Mouse (Mus musculus) megakaryocyte-erythroid progenitor cell, adult 5 weeks (primary cell): ENCODE results near the gene Mdh1b. TPM values are rescaled to one million over a fixed set of nuclear protein-coding genes. Genes with fewer than 3 reads are reported as not detected.

Experiments used
- polyA plus RNA-seq: library from polyadenylated mRNA; stranded (reverse); fragments of >175 nt; gene quantifications from 2 replicates; pipeline ENCODE4 v1.2.3, GENCODE M21; 2012

Gene Mdh1b
- polyA plus RNA-seq = not detected in 2 replicates

DNA sequence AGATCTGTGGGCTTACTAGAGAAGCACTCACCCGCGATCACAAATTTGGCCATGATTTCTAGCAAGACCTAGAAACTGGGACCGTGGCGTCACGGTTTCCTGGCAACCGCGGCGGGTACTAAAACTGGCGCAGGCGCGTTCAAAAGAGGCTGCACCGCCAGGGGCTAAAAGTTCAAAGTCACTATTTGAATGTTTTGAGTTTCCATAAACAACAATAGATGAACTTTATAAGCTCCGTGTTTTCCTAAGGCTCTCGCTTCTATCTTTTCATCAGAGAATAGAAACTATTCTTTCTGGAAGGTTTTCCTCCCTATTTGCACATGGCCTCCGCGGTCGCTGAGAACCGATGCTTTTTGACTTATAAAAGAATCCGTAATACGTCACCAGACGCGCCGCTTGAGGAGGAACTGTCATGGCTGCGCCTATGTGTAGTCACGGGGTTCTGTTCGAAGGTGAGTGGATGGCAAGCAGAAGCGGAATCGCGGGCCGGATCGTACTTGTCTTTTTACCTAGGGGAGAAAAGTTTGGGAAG, at the start of gene Mdh1b, which contains the start of gene Fastkd2:
Mdh1b (minus strand) TSS at position 79 of the 532 bp plus-strand sequence.
Fastkd2 (plus strand) TSS at position 375 of the 532 bp plus-strand sequence.

DNA sequence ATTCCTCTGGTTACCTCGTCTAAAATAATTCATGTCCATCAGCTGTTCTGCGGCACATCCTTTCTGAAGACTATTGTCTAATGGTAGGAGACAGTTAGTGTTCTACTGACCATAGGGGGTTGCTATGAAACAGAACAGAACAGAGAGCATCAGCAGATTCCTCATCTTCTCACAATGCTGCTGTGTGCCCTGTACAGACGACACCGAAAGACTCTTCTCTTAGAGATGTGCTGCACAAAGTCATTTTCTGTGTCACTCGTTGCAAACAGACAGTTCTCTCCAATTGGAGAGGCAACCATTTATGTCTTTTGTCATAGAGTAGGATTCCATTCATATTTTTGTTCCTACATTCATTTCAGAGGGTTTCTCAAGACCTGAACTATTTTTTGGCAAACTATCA, 39.0 kb upstream of the Mdh1b start, which contains the start of gene 4933402D24Rik:
4933402D24Rik (minus strand) TSS at position 101 of the 400 bp plus-strand sequence.

DNA sequence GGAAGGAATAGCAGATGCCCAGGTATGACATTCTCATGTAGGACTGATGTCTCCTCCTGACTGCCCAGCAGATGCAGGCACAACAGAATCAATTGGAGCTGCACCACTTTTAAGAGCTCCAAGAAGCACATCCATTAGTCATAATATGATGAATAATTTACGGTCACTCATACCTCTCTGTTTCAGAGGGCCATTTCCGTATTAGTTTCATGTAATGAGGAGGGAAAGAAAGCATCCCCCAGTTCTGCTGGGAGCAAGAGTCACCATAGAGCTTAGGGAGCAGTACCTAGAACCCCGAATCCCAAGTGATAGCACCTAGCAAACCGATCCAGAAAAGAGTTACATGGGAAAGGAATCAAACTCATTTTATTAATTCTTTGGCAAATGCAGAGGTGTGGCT, 43.3 kb downstream of the Mdh1b start, which contains the start of gene Dytn:
Dytn (minus strand) TSS at position 101 of the 400 bp plus-strand sequence.

Other genes with a start within 250 kb of the Mdh1b start
- gene Gm39653, start 114.3 kb downstream of the Mdh1b start, polyA plus RNA-seq = not detected in 2 replicates
- gene Dytn, start 43.4 kb downstream of the Mdh1b start, polyA plus RNA-seq = not detected in 2 replicates
- 1.4 and 2.1 TPM in 2 replicates for gene Fastkd2, start 296 bp upstream of the Mdh1b start, polyA plus RNA-seq
- not detected in 2 replicates for gene 4933402D24Rik, start 38.9 kb upstream of the Mdh1b start, polyA plus RNA-seq